Mouse (Mus musculus) kidney, embryonic 14.5 days (tissue): ENCODE data around the gene Tmeff2. TPM values are rescaled to one million over a fixed set of nuclear protein-coding genes. Genes with fewer than 3 reads are reported as not detected.
A peak's percentile ranks its signal among the peaks of the same experiment; 100 is the strongest.

ENCODE experiments used
- ATAC-seq: fragments of 200-750 bp; cut with Nextera tagmentation; 2 replicates; pipeline ENCODE4 v1.8.0; 2017; ENCODE audit warnings: moderate number of reproducible peaks, mild to moderate bottlenecking, moderate TSS enrichment, moderate library complexity; ENCODE audit not compliant: low FRiP score, low TSS enrichment
- H3K27ac ChIP-seq: fragments of 300-500 bp; sonication (generic); 2 replicates; pipeline ENCODE4 v1.5.1; 2014; ENCODE audit warnings: low read depth, mild to moderate bottlenecking, low read length, moderate library complexity, mixed read lengths
- H3K27me3 ChIP-seq: fragments of 300-500 bp; sonication (generic); 2 replicates; pipeline ENCODE4 v1.6.1; 2014; ENCODE audit warnings: mild to moderate bottlenecking, low read length; ENCODE audit not compliant: control insufficient read depth, insufficient read depth
- H3K36me3 ChIP-seq: fragments of 300-500 bp; sonication (generic); 2 replicates; pipeline ENCODE4 v1.6.1; 2014; ENCODE audit warnings: low read length, mixed read lengths; ENCODE audit not compliant: control insufficient read depth, insufficient read depth
- H3K4me1 ChIP-seq: fragments of 300-500 bp; sonication (generic); 2 replicates; pipeline ENCODE4 v1.6.1; 2014; ENCODE audit warnings: low read length, mixed read lengths; ENCODE audit not compliant: control insufficient read depth, insufficient read depth
- H3K4me2 ChIP-seq: fragments of 300-500 bp; sonication (generic); replicated peaks from 2 replicates; pipeline ENCODE4 v1.6.1; 2014; ENCODE audit warnings: low read depth, mild to moderate bottlenecking, low read length
- H3K4me3 ChIP-seq: fragments of 300-500 bp; sonication (generic); 2 replicates; pipeline ENCODE4 v1.5.1; 2014; ENCODE audit warnings: mild to moderate bottlenecking, low read length
- H3K9ac ChIP-seq: fragments of 300-500 bp; sonication (generic); 2 replicates; pipeline ENCODE4 v1.6.1; 2014; ENCODE audit warnings: low read depth, mild to moderate bottlenecking, low read length, moderate library complexity
- H3K9me3 ChIP-seq: fragments of 300-500 bp; sonication (generic); 2 replicates; pipeline ENCODE4 v1.6.1; 2016; ENCODE audit warnings: low read length; ENCODE audit not compliant: control insufficient read depth
- WGBS: fragments of 180-500 bp; shearing (Covaris S2); extraction: QIAGEN DNeasy Blood & Tissue Kit; methylation state at CpG from one replicate; pipeline ENCODE4 v1.1.7; 2014; 5-methylcytosine and 5-hydroxymethylcytosine counted together
- polyA plus RNA-seq: library from polyadenylated mRNA; unstranded; fragments of >200 nt; fragmentation: Nextera tagmentation; extraction: Ambion mirVana; gene quantifications from 2 replicates; pipeline ENCODE4 v1.2.1, GENCODE M21; 2014

Gene Tmeff2
- polyA plus RNA-seq, 1 experiment from 2014 or later, result 3.2 TPM

GRCm38 (mm10) chr1:51148481-51149137 lies 248.2 kb downstream of the Tmeff2 start:
- no peak overlapping the region for H3K27ac ChIP-seq
- H3K27me3 ChIP-seq, result no peaks in the 10 kb centered on the region
- H3K36me3 ChIP-seq, result no peaks in the 10 kb centered on the region
- H3K9me3 ChIP-seq, result no peaks in the 10 kb centered on the region
- H3K4me2 ChIP-seq, result no peak overlapping the region
- no peak overlapping the region for H3K4me3 ChIP-seq
- 24% methylated on average over 9 of the region's 9 CpGs for WGBS
- ATAC-seq, result peak; percentile 92
- H3K9ac ChIP-seq, result no peak overlapping the region
- 0 out of 2 replicates have a peak, but pooled peaks cover 7% of the 10 kb centered on the region for H3K4me1 ChIP-seq

GRCm38 (mm10) chr1:51149488-51149887 lies 249.0 kb downstream of the Tmeff2 start:
- ATAC-seq, result no peak
- WGBS, result 69% methylated on average over 4 of the region's 4 CpGs
- H3K9ac ChIP-seq, result no peak overlapping the region
- no peak overlapping the region for H3K27ac ChIP-seq
- no peak overlapping the region for H3K4me2 ChIP-seq
- 0 out of 2 replicates have a peak, but pooled peaks cover 7% of the 10 kb centered on the region for H3K4me1 ChIP-seq
- H3K27me3 ChIP-seq, result no peaks in the 10 kb centered on the region
- H3K9me3 ChIP-seq, result no peaks in the 10 kb centered on the region
- no peaks in the 10 kb centered on the region for H3K36me3 ChIP-seq
- no peak overlapping the region for H3K4me3 ChIP-seq

- WGBS, result 89% methylated on average over 1 of the region's 1 CpGs
- Histone ChIP-seq H3K36me3 (no peaks in the 10 kb centered on the region), H3K9ac (no peak overlapping the region), H3K4me3 (no peak overlapping the region), H3K9me3 (no peaks in the 10 kb centered on the region), H3K4me2 (no peak overlapping the region), H3K27ac (no peak overlapping the region), H3K4me1 (0 out of 2 replicates have a peak, but pooled peaks cover 7% of the 10 kb centered on the region), H3K27me3 (no peaks in the 10 kb centered on the region)
- ATAC-seq, result no peak
These were observed 249.4 kb downstream of the Tmeff2 start for GRCm38 (mm10) chr1:51149890-51150289.

GRCm38 (mm10) chr1:51152017-51152416 lies 251.6 kb downstream of the Tmeff2 start:
- no peak for ATAC-seq
- no peak overlapping the region for H3K27ac ChIP-seq

GRCm38 (mm10) chr1:51152856-51153255 lies 252.4 kb downstream of the Tmeff2 start:
- WGBS, result 29% methylated on average over 5 of the region's 5 CpGs
- H3K4me2 ChIP-seq, result no peak overlapping the region
- H3K27ac ChIP-seq, result no peak overlapping the region
- no peak for ATAC-seq
- no peaks in the 10 kb centered on the region for H3K9me3 ChIP-seq
- H3K36me3 ChIP-seq, result no peaks in the 10 kb centered on the region
- no peak overlapping the region for H3K9ac ChIP-seq
- no peak overlapping the region for H3K4me3 ChIP-seq
- 0 out of 2 replicates have a peak, but pooled peaks cover 7% of the 10 kb centered on the region for H3K4me1 ChIP-seq
- no peaks in the 10 kb centered on the region for H3K27me3 ChIP-seq

More at GRCm38 (mm10) chr1:51152017-51152416, 251.6 kb downstream of the Tmeff2 start:
- no peak overlapping the region for H3K9ac ChIP-seq
- no peak overlapping the region for H3K4me3 ChIP-seq
- H3K36me3 ChIP-seq, result no peaks in the 10 kb centered on the region
- 47% methylated on average over 2 of the region's 2 CpGs for whole genome bisulfite sequencing
- H3K9me3 ChIP-seq, result no peaks in the 10 kb centered on the region
- no peak overlapping the region for H3K4me2 ChIP-seq
- H3K4me1 ChIP-seq, result 0 out of 2 replicates have a peak, but pooled peaks cover 7% of the 10 kb centered on the region
- no peaks in the 10 kb centered on the region for H3K27me3 ChIP-seq

GRCm38 (mm10) chr1:51184276-51184675 lies 283.8 kb downstream of the Tmeff2 start:
- WGBS, result 93% methylated on average over 2 of the region's 2 CpGs
- ATAC-seq, result no peak
- Histone ChIP-seq H3K4me2 (no peak overlapping the region), H3K9me3 (no peaks in the 10 kb centered on the region), H3K36me3 (no peaks in the 10 kb centered on the region), H3K9ac (no peak overlapping the region), H3K4me1 (no peaks in the 10 kb centered on the region), H3K27me3 (no peaks in the 10 kb centered on the region), H3K27ac (no peak overlapping the region), H3K4me3 (no peak overlapping the region)

GRCm38 (mm10) chr1:51189008-51189407 lies 288.6 kb downstream of the Tmeff2 start:
- Histone ChIP-seq H3K27ac (no peak overlapping the region), H3K36me3 (no peaks in the 10 kb centered on the region)
- no peak for ATAC-seq

GRCm38 (mm10) chr1:51191253-51191652 lies 290.8 kb downstream of the Tmeff2 start:
- no peak for ATAC-seq
- Histone ChIP-seq H3K4me3 (no peak overlapping the region), H3K4me2 (no peak overlapping the region), H3K27me3 (no peaks in the 10 kb centered on the region), H3K27ac (no peak overlapping the region), H3K9ac (no peak overlapping the region), H3K9me3 (no peaks in the 10 kb centered on the region), H3K4me1 (no peaks in the 10 kb centered on the region), H3K36me3 (no peaks in the 10 kb centered on the region)

More at GRCm38 (mm10) chr1:51189008-51189407, 288.6 kb downstream of the Tmeff2 start:
- no peak overlapping the region for H3K9ac ChIP-seq
- H3K4me3 ChIP-seq, result no peak overlapping the region
- no peak overlapping the region for H3K4me2 ChIP-seq
- 93% methylated on average over 5 of the region's 5 CpGs for WGBS
- H3K4me1 ChIP-seq, result no peaks in the 10 kb centered on the region
- H3K27me3 ChIP-seq, result no peaks in the 10 kb centered on the region
- no peaks in the 10 kb centered on the region for H3K9me3 ChIP-seq

- no peaks in the 10 kb centered on the region for H3K9me3 ChIP-seq
- no peak overlapping the region for H3K4me2 ChIP-seq
- 59% methylated on average over 6 of the region's 6 CpGs for WGBS
- H3K27ac ChIP-seq, result no peak overlapping the region
- H3K27me3 ChIP-seq, result no peaks in the 10 kb centered on the region
- no peaks in the 10 kb centered on the region for H3K36me3 ChIP-seq
- no peak for ATAC-seq
- no peak overlapping the region for H3K4me3 ChIP-seq
- H3K4me1 ChIP-seq, result no peaks in the 10 kb centered on the region
- no peak overlapping the region for H3K9ac ChIP-seq
These were observed 291.6 kb downstream of the Tmeff2 start for GRCm38 (mm10) chr1:51191872-51192613.
